Mouse (Mus musculus) lung, postnatal 25 days (tissue): Measurements from ENCODE around the gene Adprhl1.

Experiments
- DNase-seq: peaks from one replicate; pipeline ENCODE4 v3.0.0; 2022; ENCODE audit warnings: low spot score

Adprhl1 gene

GRCm38 (mm10) chr8:13254019-13254418 lies at the start of gene Adprhl1:
Adprhl1 (minus strand) TSS chr8:13254162.
- peak; percentile 75 for DNase-seq

DNA sequence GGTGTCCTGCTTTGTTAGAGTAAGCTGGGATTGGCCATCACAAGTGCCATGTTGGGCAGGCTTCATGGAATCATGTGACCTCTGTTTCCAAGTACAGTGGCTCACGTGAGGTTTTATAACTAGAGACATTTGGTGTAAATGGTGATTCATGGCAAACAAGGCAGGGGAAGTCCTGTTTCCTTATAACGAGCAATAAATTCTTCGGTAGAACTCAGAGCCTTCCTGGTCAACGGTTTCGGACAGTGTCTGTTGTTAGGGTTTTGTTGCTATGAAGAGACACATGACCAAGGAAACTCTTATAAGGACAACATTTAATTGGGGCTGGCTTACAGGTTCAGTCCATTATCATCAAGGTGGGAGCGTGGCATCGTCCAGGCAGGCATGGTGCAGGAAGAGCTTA lies 47.1 kb upstream of the Adprhl1 start:
- DNase-seq = no peak

- no peak for DNase-seq
These were observed 45.6 kb upstream of the Adprhl1 start for GRCm38 (mm10) chr8:13299571-13299970.

DNA sequence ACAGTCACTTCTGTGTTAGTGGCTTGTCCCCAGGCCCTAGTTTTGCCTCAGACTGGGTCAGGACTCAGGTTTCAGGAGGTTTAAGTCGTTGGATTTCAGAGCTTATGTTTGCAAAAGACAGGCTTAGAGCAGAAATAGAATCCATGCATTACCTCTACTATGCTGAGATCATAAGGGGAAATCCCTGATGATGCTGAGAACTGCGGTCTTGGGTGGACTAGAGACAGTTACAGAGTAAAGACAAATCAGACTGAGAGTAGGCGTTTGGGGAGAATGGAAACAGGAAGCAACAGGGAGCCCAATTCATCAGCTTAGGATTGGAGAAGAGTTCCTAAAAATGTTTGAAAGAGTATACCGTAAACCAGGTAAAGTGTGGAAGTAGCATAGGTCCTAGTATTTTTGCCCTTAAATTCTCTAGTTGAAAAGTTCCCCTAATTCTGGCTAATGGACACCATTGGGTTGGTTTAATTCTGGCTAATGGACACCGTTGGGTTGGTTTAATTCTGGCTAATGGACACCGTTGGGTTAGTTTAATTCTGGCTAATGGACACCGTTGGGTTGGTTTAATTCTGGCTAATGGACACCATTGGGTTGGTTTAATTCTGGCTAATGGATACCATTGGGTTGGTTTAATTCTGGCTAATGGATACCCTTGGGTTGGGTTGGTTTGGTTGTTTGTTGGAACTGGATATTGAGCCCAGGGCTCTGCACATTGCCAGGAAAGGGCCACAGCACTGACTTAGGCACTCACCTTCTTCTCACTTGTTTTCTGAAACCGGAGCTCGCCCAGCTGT lies 39.9 kb upstream of the Adprhl1 start:
- DNase-seq = no peak

DNA sequence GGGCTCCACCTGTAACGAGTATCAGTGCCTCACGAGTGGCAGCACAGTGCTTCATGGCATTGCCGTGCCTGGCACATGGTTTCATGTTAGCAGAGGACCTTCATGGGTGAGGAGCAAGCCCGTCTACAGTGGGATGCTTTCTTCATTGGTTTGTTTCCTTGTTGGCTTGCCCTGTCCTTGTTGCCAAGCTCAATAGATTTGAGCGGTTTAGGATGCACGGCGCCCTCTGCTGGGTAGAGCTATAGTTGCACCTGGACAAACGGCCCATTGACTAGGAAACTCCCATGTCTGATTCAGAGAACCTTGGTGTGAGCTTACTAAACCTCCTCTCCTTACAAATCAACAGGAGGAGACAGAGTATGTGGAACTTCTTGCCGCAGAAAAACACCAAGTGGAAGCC lies 38.4 kb upstream of the Adprhl1 start:
- peak; percentile 80 for DNase-seq

GRCm38 (mm10) chr8:13288646-13289045 lies 34.7 kb upstream of the Adprhl1 start:
- DNase-seq = no peak

- peak; percentile 94 for DNase-seq
These were observed 34.0 kb upstream of the Adprhl1 start, which contains the start of the genes Dcun1d2 and Tmco3 for GRCm38 (mm10) chr8:13287692-13288623. Dcun1d2 (minus strand) TSS chr8:13288131. Tmco3 (plus strand) TSS chr8:13288190.

DNA sequence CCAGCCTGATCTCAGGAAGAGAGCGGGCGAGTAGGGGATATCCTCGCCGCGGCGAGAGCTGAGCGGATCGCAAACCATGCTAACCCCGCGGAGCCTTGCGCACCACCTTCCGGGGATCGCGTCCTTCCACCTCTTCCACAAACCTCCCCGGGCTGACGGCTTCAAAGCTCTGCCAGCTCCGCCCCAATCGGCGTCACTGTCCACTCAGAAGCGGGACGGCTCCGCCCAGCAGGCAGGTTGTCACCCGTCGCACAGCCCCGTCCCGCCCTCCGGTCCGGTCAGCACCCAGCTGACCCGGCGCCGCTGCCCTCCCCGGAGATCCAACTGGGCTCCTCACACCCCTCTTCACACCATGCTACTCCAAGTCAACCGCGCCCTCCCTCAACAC lies 33.3 kb upstream of the Adprhl1 start:
- DNase-seq = peak; percentile 95

DNA sequence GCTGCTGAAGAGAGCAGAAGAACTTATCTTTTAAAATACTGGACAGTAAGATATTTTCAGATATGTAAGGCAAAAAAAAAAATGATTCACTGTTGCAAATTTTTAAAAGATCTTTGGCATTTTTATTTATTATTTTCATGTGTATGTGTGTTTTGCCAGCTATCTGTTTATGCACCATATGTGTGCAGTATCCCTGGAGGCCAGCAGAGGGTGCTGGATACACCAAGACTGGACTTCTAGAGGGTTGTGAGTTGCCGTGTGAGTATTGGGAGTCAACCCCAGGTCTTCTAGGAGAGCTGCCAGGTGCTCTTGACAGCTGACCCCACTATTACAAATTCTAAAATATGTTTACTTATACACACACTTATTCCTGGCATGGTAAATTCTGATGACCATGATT lies 29.2 kb upstream of the Adprhl1 start:
- DNase-seq = no peak

- no peak for DNase-seq
These were observed 23.0 kb upstream of the Adprhl1 start for GRCm38 (mm10) chr8:13276941-13277447.

DNA sequence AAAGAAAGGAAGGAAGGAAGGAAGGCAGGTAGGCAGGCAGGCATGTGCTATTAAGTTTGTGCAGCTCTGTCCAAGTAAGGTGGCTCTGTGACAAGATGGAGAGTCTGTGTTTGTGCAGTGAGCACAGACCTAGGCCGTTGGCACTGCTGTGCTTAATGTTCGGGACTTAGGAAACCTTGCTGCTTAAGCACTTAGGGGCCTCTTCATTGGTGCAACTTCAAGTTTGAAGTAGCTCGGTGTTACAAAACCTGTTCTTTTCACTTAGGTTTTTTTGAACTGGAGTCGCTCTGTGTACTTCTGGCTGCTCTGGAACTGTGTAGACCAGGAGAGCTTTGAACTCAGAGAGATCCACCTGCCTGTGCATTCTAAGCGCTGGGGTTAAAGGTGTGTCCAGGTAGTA lies 18.9 kb upstream of the Adprhl1 start:
- peak; percentile 59 for DNase-seq

GRCm38 (mm10) chr8:13267566-13267965 lies 13.6 kb upstream of the Adprhl1 start:
- DNase-seq = no peak

DNA sequence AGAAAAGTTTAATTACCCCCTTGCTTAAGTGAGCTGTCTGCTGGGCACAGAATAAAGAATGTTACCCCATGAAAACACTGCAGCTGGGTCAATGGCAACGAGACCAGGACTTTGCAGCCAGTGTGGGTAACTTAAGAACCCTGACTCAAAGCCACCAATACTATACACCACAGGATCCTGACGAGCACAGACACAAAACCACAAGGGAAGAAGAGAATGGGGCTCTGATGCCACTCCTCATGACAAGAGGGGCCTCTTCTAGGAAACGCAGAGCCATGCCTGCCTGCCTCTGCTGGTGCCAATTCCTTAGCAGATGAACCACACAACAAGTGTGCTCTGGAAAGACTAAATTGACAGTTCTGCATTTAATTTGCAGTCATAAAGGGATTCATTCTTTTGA lies 9.4 kb upstream of the Adprhl1 start:
- DNase-seq = no peak

GRCm38 (mm10) chr8:13253413-13253812 lies 549 bp downstream of the Adprhl1 start:
- DNase-seq = no peak

DNA sequence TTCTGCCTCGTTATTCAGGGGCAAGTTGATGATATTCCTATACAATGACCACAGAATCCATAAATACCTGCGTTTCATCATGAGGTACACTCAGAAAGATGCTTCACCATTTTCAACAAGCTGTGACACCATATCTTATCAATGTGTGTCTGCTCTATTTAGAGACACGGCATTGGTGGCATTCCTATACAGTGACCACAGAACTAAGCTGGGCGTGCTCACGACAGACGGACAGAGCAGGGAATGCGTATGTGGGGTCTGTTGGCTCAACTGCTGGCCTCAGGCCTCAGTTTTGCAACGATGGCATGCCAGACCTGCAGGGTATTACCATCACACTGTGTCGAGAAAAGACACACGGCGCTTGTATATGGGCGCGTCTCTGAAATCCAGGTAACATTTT lies 1.1 kb downstream of the Adprhl1 start:
- no peak for DNase-seq

- DNase-seq = no peak
These were observed 9.6 kb downstream of the Adprhl1 start for GRCm38 (mm10) chr8:13244343-13244880.

- no peak for DNase-seq
These were observed 10.7 kb downstream of the Adprhl1 start for GRCm38 (mm10) chr8:13242985-13243870.

DNA sequence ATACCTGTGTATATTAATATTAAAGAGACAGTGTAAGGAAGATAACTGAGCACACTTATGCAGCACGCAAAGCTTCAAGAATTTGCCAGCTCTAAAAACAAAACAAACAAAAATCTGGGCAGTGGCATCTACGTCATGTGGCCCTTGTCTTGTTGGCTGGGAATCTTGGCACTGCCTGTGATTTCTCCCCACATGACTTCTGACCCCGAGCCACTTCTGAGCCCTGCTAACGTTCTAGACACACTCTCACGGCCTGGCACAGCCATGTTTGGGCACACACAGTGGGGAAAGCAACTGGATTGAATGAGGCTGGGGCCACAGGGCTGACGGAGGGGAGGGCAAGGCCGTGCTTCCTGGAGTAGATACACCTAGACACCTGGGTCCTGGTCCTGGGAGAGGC lies 13.3 kb downstream of the Adprhl1 start:
- DNase-seq = peak; percentile 74

DNA sequence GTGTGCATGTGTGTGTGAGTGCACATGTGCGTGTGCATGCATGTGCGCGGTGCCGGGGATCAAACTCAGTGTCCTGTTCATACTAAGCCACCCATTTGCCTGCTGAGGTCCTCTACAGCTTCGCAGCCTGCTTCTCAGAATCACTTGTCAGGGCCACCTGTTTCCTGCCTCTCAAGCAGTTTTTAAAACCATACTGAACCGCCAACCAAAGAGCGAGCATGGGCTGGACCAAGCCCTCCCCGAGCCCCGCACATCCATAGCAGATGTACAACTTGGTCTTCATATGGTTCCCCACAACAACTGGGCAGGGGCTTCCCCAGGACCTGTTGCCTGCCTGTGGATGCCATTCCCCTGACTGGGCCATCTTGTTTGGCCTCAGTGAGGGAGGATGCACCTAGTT lies 13.9 kb downstream of the Adprhl1 start:
- DNase-seq = no peak

DNA sequence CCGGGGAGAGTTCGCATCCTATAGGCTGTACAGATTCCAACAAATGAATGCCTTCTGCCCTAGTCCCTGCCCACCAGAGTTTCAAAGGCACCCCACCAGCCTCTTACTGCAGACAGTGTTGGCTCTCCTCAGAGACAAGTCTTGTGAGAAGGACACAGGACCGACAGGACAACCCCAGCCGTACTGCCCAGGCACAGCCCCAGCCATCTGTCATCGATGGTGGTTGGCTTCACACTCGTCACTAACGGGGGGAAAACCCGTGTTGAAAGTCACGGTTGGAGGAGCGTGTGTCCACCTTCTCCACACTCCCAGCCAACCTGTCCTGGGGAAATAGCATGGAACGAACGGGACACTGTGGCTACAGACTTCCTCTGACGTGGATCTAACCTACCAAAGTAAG lies 19.2 kb downstream of the Adprhl1 start:
- DNase-seq = no peak

GRCm38 (mm10) chr8:13230471-13230870 lies 23.5 kb downstream of the Adprhl1 start:
- DNase-seq = no peak
